9 mouse cellular contexts compared by ENCODE assay signal in the genomic region with DNA sequence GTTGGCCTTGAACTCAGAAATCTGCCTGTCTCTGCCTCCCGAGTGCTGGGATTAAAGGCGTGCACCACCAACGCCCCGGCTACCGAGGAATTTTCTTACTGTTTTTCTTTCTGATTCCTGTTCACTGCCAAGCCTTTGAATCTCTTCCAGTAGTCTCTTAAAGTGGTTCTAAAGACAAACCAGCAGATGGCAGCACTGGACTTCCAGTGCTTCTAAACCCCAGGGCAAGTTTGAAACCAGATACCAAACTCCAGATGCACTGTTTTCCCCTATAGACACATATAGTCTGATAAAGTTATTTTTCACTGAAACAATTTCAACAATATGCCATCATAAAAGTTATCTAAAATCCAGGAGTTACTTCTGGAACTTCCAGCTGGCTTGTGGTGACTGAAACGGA. TPM values are rescaled to one million over a fixed set of nuclear protein-coding genes. Genes with fewer than 3 reads are reported as not detected.
DNase-seq lines count a peak whose midpoint lies in the region; ATAC-seq and TF ChIP-seq lines count a peak whose summit lies in the region.
"Had no signal": no experiment of that assay in that cellular context is flagged by ENCODE, and none has a peak within 500 bp of the region (broad histone marks: within the 10 kb centered on the region; RNA-seq: fewer than 3 reads in every experiment).

No protein-coding gene starts in this region.

- peaks cover 50% of the 10 kb centered on the region for H3K36me3 ChIP-seq in intestine, postnatal 0 days (ENCODE audit: control insufficient read depth, insufficient read depth)
- 0 out of 2 replicates have a peak, but pooled peaks cover 6% of the 10 kb centered on the region for H3K36me3 ChIP-seq in intestine, embryonic 15.5 days
- peaks cover 73% of the 10 kb centered on the region for H3K36me3 ChIP-seq in forebrain, embryonic 10.5 days (replicated peaks)

- DNase-seq in CD4-positive, CD25-positive, alpha-beta regulatory T cell, adult 2 months (ENCODE audit: low read depth, low spot score): peak; percentile 88
- DNase-seq in WW6 (ENCODE audit: low read depth, low spot score): peak; percentile 61
- peak; percentile 87 for DNase-seq in embryo, embryonic 10.5 days (ENCODE audit: low spot score)
- peak; percentile 62 for DNase-seq in layer of hippocampus, adult 9-10 months (ENCODE audit: low spot score)
- DNase-seq in mesoderm, embryonic 11.5 days (ENCODE audit: low read depth, low spot score): peak; percentile 84
- no peak for DNase-seq in forebrain, embryonic 10.5 days (ENCODE audit: extremely low spot score, low spot score)

- H3K9ac ChIP-seq in intestine, postnatal 0 days (ENCODE audit: low read depth, low read length): no peak overlapping the region
- H3K9ac ChIP-seq in intestine, embryonic 15.5 days: no peak overlapping the region

- peak; percentile 87 for TF ChIP-seq CTCF in intestine, postnatal 0 days (IDR thresholded peaks at IDR 0.05; ENCODE audit: low read depth)

- ATAC-seq in intestine, postnatal 0 days: no peak
- ATAC-seq in intestine, embryonic 15.5 days: no peak

- WGBS in intestine, postnatal 0 days: 42% methylated on average over 6 of the region's 6 CpGs
- 51% methylated on average over 6 of the region's 6 CpGs for WGBS in intestine, embryonic 15.5 days
- WGBS in forebrain, embryonic 10.5 days: 73% methylated on average over 6 of the region's 6 CpGs

- H3K4me2 ChIP-seq in intestine, postnatal 0 days (replicated peaks; ENCODE audit: low read depth): no peak overlapping the region
- no peak overlapping the region for H3K4me2 ChIP-seq in intestine, embryonic 15.5 days (replicated peaks)

- no peak overlapping the region for H3K4me3 ChIP-seq in intestine, postnatal 0 days (ENCODE audit: low read depth, low read length)
- H3K4me3 ChIP-seq in intestine, embryonic 15.5 days (replicated peaks): no peak overlapping the region
- no peak overlapping the region for H3K4me3 ChIP-seq in forebrain, embryonic 10.5 days
- H3K4me3 ChIP-seq: erythroblast, embryonic 14.5 days had no signal

- H3K27ac ChIP-seq in intestine, postnatal 0 days (ENCODE audit: low read depth, low read length): no peak overlapping the region
- no peak overlapping the region for H3K27ac ChIP-seq in intestine, embryonic 15.5 days
- H3K27ac ChIP-seq in forebrain, embryonic 10.5 days: no peak overlapping the region

- H3K4me1 ChIP-seq in intestine, postnatal 0 days (replicated peaks; ENCODE audit: control insufficient read depth, insufficient read depth, low read length): no peaks in the 10 kb centered on the region
- no peaks in the 10 kb centered on the region for H3K4me1 ChIP-seq in intestine, embryonic 15.5 days (replicated peaks)
- 0 out of 2 replicates have a peak, but pooled peaks cover 5% of the 10 kb centered on the region for H3K4me1 ChIP-seq in forebrain, embryonic 10.5 days

- no peaks in the 10 kb centered on the region for H3K27me3 ChIP-seq in intestine, postnatal 0 days (replicated peaks; ENCODE audit: control insufficient read depth, insufficient read depth, low read length)
- no peaks in the 10 kb centered on the region for H3K27me3 ChIP-seq in intestine, embryonic 15.5 days (replicated peaks)
- H3K27me3 ChIP-seq in forebrain, embryonic 10.5 days (ENCODE audit: poor library complexity, severe bottlenecking): no peaks in the 10 kb centered on the region

- no peaks in the 10 kb centered on the region for H3K9me3 ChIP-seq in intestine, postnatal 0 days (ENCODE audit: control insufficient read depth)
- H3K9me3 ChIP-seq in intestine, embryonic 15.5 days: no peaks in the 10 kb centered on the region
- H3K9me3 ChIP-seq in forebrain, embryonic 10.5 days: no peaks in the 10 kb centered on the region

RNA-seq across cellular contexts. Expression of a gene that starts 19.4 kb away (rescaled TPM):
- polyA plus RNA-seq in intestine, postnatal 0 days (2015; fragmentation: Nextera tagmentation; extraction: Ambion mirVana): 19.1 and 19.5 TPM in 2 replicates
- polyA plus RNA-seq in intestine, embryonic 15.5 days (2015; fragmentation: Nextera tagmentation; extraction: Ambion mirVana): 24.7 and 25.4 TPM in 2 replicates
- 25.6 and 26.2 TPM in 2 replicates for polyA plus RNA-seq in forebrain, embryonic 10.5 days (2016; fragmentation: Nextera tagmentation; extraction: Ambion mirVana)

RNA-seq across cellular contexts. Expression of a gene that starts 34.7 kb away (rescaled TPM):
- polyA plus RNA-seq in intestine, postnatal 0 days (2015; fragmentation: Nextera tagmentation; extraction: Ambion mirVana): 43.0 and 48.9 TPM in 2 replicates
- polyA plus RNA-seq in intestine, embryonic 15.5 days (2015; fragmentation: Nextera tagmentation; extraction: Ambion mirVana): 30.0 and 34.6 TPM in 2 replicates
- polyA plus RNA-seq in forebrain, embryonic 10.5 days (2016; fragmentation: Nextera tagmentation; extraction: Ambion mirVana): 20.3 and 23.8 TPM in 2 replicates

RNA-seq across cellular contexts. Expression of a gene that starts 43.6 kb away (rescaled TPM):
- polyA plus RNA-seq in intestine, postnatal 0 days (2015; fragmentation: Nextera tagmentation; extraction: Ambion mirVana): 5.7 and 5.8 TPM in 2 replicates
- polyA plus RNA-seq in intestine, embryonic 15.5 days (2015; fragmentation: Nextera tagmentation; extraction: Ambion mirVana): 18.3 and 18.6 TPM in 2 replicates
- 29.6 and 35.0 TPM in 2 replicates for polyA plus RNA-seq in forebrain, embryonic 10.5 days (2016; fragmentation: Nextera tagmentation; extraction: Ambion mirVana)

RNA-seq across cellular contexts. Expression of a gene that starts 43.7 kb away (rescaled TPM):
- 51.6 and 52.2 TPM in 2 replicates for polyA plus RNA-seq in intestine, postnatal 0 days (2015; fragmentation: Nextera tagmentation; extraction: Ambion mirVana)
- 89.5 and 98.3 TPM in 2 replicates for polyA plus RNA-seq in intestine, embryonic 15.5 days (2015; fragmentation: Nextera tagmentation; extraction: Ambion mirVana)
- polyA plus RNA-seq in forebrain, embryonic 10.5 days (2016; fragmentation: Nextera tagmentation; extraction: Ambion mirVana): 106 TPM in 2 replicates
